Mouse (Mus musculus) skeletal muscle tissue, adult 2 months (tissue): ENCODE results near the gene Zdhhc9.

Experiments
- DNase-seq: peaks from one replicate; pipeline ENCODE4 v3.0.0-alpha.2; 2012; ENCODE audit warnings: low read depth, low spot score

The Zdhhc9 gene

GRCm38 (mm10) chrX:48181844-48182243, 26.8 kb downstream of the Zdhhc9 start:
- DNase-seq, result no peak

- DNase-seq, result no peak
Measured at GRCm38 (mm10) chrX:48170368-48170767, 38.3 kb downstream of the Zdhhc9 start.

- no peak for DNase-seq
Measured at GRCm38 (mm10) chrX:48169892-48170291, 38.8 kb downstream of the Zdhhc9 start.

GRCm38 (mm10) chrX:48158229-48158919, 50.3 kb downstream of the Zdhhc9 start:
- no peak for DNase-seq

- DNase-seq, result no peak
Measured at GRCm38 (mm10) chrX:48157396-48157795, 51.3 kb downstream of the Zdhhc9 start.

- DNase-seq, result no peak
Measured at GRCm38 (mm10) chrX:48155489-48155888, 53.2 kb downstream of the Zdhhc9 start.

GRCm38 (mm10) chrX:48153949-48154348, 54.7 kb downstream of the Zdhhc9 start:
- no peak for DNase-seq

GRCm38 (mm10) chrX:48153414-48153813, 55.3 kb downstream of the Zdhhc9 start:
- DNase-seq, result no peak

GRCm38 (mm10) chrX:48152106-48152505, 56.6 kb downstream of the Zdhhc9 start:
- no peak for DNase-seq

GRCm38 (mm10) chrX:48147741-48148186, 60.9 kb downstream of the Zdhhc9 start:
- DNase-seq, result no peak

GRCm38 (mm10) chrX:48147226-48147625, 61.5 kb downstream of the Zdhhc9 start:
- no peak for DNase-seq

- DNase-seq, result peak; percentile 26
Measured at GRCm38 (mm10) chrX:48146262-48146661, 62.4 kb downstream of the Zdhhc9 start, which contains the start of gene Sash3. Gene Sash3 (plus strand): TSS chrX:48146436.

GRCm38 (mm10) chrX:48143415-48144335, 65.0 kb downstream of the Zdhhc9 start:
- no peak for DNase-seq

GRCm38 (mm10) chrX:48141481-48141880, 67.2 kb downstream of the Zdhhc9 start:
- no peak for DNase-seq

GRCm38 (mm10) chrX:48140286-48140877, 68.3 kb downstream of the Zdhhc9 start:
- DNase-seq, result peak; percentile 13

GRCm38 (mm10) chrX:48139368-48140285, 69.1 kb downstream of the Zdhhc9 start:
- no peak for DNase-seq

GRCm38 (mm10) chrX:48138539-48139275, 70.0 kb downstream of the Zdhhc9 start:
- no peak for DNase-seq

GRCm38 (mm10) chrX:48138011-48138410, 70.7 kb downstream of the Zdhhc9 start:
- DNase-seq, result no peak

- no peak for DNase-seq
Measured at GRCm38 (mm10) chrX:48136935-48137334, 71.7 kb downstream of the Zdhhc9 start.

- no peak for DNase-seq
Measured at GRCm38 (mm10) chrX:48129167-48129566, 79.5 kb downstream of the Zdhhc9 start.
